Comparison of ENCODE assay signal across 8 mouse cellular contexts in genomic region chr5:142629663-142630025, GRCm38 (mm10). TPM values are rescaled to one million over a fixed set of nuclear protein-coding genes. Genes with fewer than 3 reads are reported as not detected.
DNase-seq lines count a peak whose midpoint lies in the region; ATAC-seq and TF ChIP-seq lines count a peak whose summit lies in the region.

No protein-coding gene starts in this region.

- H3K36me3 ChIP-seq in CH12.LX (replicated peaks in 1 of 2; ENCODE audit: control insufficient read depth in 1 of 2, insufficient read depth in 1 of 2, low read length in 1 of 2) = peaks cover 17 to 32% of the 10 kb centered on the region in 2 experiments
- peaks cover 27% of the 10 kb centered on the region for H3K36me3 ChIP-seq in forebrain, embryonic 13.5 days (ENCODE audit: poor library complexity, severe bottlenecking)
- peaks cover 26% of the 10 kb centered on the region for H3K36me3 ChIP-seq in liver, embryonic 14.5 days (replicated peaks; ENCODE audit: control insufficient read depth, insufficient read depth, low read depth)

- no peak for TF ChIP-seq CTCF in CH12.LX (conservative IDR thresholded peaks at IDR 0.05 in 1 of 2, IDR thresholded peaks at IDR 0.05 in 1 of 2; ENCODE audit: low read depth in 2 of 2, low read length in 2 of 2)
- no peak for TF ChIP-seq CTCF in liver, embryonic 14.5 days (IDR thresholded peaks at IDR 0.05; ENCODE audit: low read depth)

- H3K9me3 ChIP-seq in CH12.LX (replicated peaks; ENCODE audit: low read length) = no peaks in the 10 kb centered on the region
- no peaks in the 10 kb centered on the region for H3K9me3 ChIP-seq in forebrain, embryonic 13.5 days (replicated peaks)
- H3K9me3 ChIP-seq in liver, embryonic 14.5 days (ENCODE audit: control insufficient read depth, low read length) = no peaks in the 10 kb centered on the region

- WGBS in forebrain, embryonic 13.5 days = under 1% methylated on average over 41 of the region's 41 CpGs
- WGBS in liver, embryonic 14.5 days (ENCODE audit: insufficient replicate concordance) = under 1% methylated on average over 41 of the region's 41 CpGs

- H3K9ac ChIP-seq in CH12.LX (ENCODE audit: insufficient read depth, low read depth) = peak overlapping the region; percentile 82
- peak overlapping the region; percentile 89 for H3K9ac ChIP-seq in forebrain, embryonic 13.5 days
- peak overlapping the region; percentile 97 for H3K9ac ChIP-seq in liver, embryonic 14.5 days (replicated peaks)

- DNase-seq in heart, adult 8-10 months (ENCODE audit: low spot score) = peak; percentile 5
- no peak for DNase-seq in heart, adult 9 months (ENCODE audit: low spot score in 2 of 2)
- DNase-seq in CH12.LX (ENCODE audit: extremely low read depth) = no peak
- DNase-seq in liver, embryonic 14.5 days (ENCODE audit: low read depth in 3 of 3, low spot score in 3 of 3) = no peak
- no peak for DNase-seq in adrenal gland, adult 8-10 months
- DNase-seq in layer of hippocampus, adult 11-12 months (ENCODE audit: low spot score) = no peak
- DNase-seq in frontal cortex, postnatal 10 days (ENCODE audit: low spot score in 2 of 2) = no peak

- H3K79me2 ChIP-seq in CH12.LX (replicated peaks; ENCODE audit: control insufficient read depth, extremely low read depth, insufficient read depth, poor library complexity, severe bottlenecking) = peaks cover 33% of the 10 kb centered on the region

- peak overlapping the region; percentile 68 to 100 (median 93) for H3K4me3 ChIP-seq in CH12.LX (replicated peaks in 1 of 3; ENCODE audit: low read depth in 2 of 3, low read length in 2 of 3, poor library complexity in 1 of 3)
- peak overlapping the region; percentile 83 for H3K4me3 ChIP-seq in forebrain, embryonic 13.5 days
- peak overlapping the region; percentile 92 to 97 for H3K4me3 ChIP-seq in liver, embryonic 14.5 days (ENCODE audit: insufficient read depth in 1 of 2, low read depth in 2 of 2, low read length in 2 of 2)

- no peak for TF ChIP-seq RAD21 in CH12.LX (IDR thresholded peaks at IDR 0.05; ENCODE audit: low read depth, low read length)

- ATAC-seq in forebrain, embryonic 13.5 days = peak; percentile 75
- ATAC-seq in liver, embryonic 14.5 days (ENCODE audit: insufficient read depth) = no peak

- H3K27ac ChIP-seq in CH12.LX (ENCODE audit: insufficient read depth, low read depth) = peak overlapping the region; percentile 48
- H3K27ac ChIP-seq in forebrain, embryonic 13.5 days = peak overlapping the region; percentile 73
- H3K27ac ChIP-seq in liver, embryonic 14.5 days = peak overlapping the region; percentile 82

- no peak for TF ChIP-seq EP300 in CH12.LX (IDR thresholded peaks at IDR 0.05; ENCODE audit: low read length)
- TF ChIP-seq EP300 in liver, embryonic 14.5 days (IDR thresholded peaks at IDR 0.05; ENCODE audit: low read depth) = no peak

- dilution Hi-C loops in CH12.LX (cut with MboI; ENCODE audit: extremely low pct_ligation_motif_present, extremely low pct_unique_long_range_greater_than_20kb, low sequenced_read_pairs) = no loop called here

- no peak overlapping the region for H3K4me2 ChIP-seq in CH12.LX (ENCODE audit: insufficient read depth, low read depth, poor library complexity, severe bottlenecking)
- H3K4me2 ChIP-seq in forebrain, embryonic 13.5 days = peak overlapping the region; percentile 92
- H3K4me2 ChIP-seq in liver, embryonic 14.5 days (ENCODE audit: low read depth) = peak overlapping the region; percentile 79

- TF ChIP-seq POLR2A in CH12.LX (IDR thresholded peaks at IDR 0.05; ENCODE audit: low read depth, low read length) = no peak

- in situ Hi-C loops in CH12.LX (cut with MboI; ENCODE audit: low pct_ligation_motif_present, low pct_unique_long_range_greater_than_20kb, low sequenced_read_pairs) = loop anchor here (10.0 kb wide), 1 partner anchor 145 kb away; no protein-coding TSS in a partner anchor

- H3K27me3 ChIP-seq in CH12.LX (replicated peaks) = peaks cover 11% of the 10 kb centered on the region
- no peaks in the 10 kb centered on the region; the same call in 1 of the 2 replicates for H3K27me3 ChIP-seq in forebrain, embryonic 13.5 days
- H3K27me3 ChIP-seq in liver, embryonic 14.5 days (ENCODE audit: control insufficient read depth, insufficient read depth, low read length) = no peaks in the 10 kb centered on the region

- H3K4me1 ChIP-seq in CH12.LX (ENCODE audit: control insufficient read depth in 1 of 2, insufficient read depth in 2 of 2) = peaks cover 2 to 23% of the 10 kb centered on the region in 2 experiments; a peak in 3 of 4 replicates
- peaks cover 22% of the 10 kb centered on the region for H3K4me1 ChIP-seq in forebrain, embryonic 13.5 days
- H3K4me1 ChIP-seq in liver, embryonic 14.5 days (replicated peaks; ENCODE audit: control insufficient read depth in 2 of 2, insufficient read depth in 2 of 2, low read length in 1 of 2) = peaks cover 14 to 18% of the 10 kb centered on the region in 2 experiments

TF ChIP-seq in CH12.LX, 34 proteins besides CTCF, POLR2A, EP300 and RAD21:
- TF ChIP-seq ZC3H11A (IDR thresholded peaks at IDR 0.05; ENCODE audit: low read depth, low read length) = no peak
- no peak for TF ChIP-seq TCF12 (IDR thresholded peaks at IDR 0.05; ENCODE audit: low read depth, low read length)
- no peak for TF ChIP-seq MAX (IDR thresholded peaks at IDR 0.05; ENCODE audit: low read length)

RNA-seq across cellular contexts. Expression of gene Wipi2, which starts 2.1 kb away (rescaled TPM):
- total RNA-seq in heart, adult 8-10 months (2022) = 10 to 100 TPM; 35.6 to 39.5 (median 36.9) TPM
- total RNA-seq in CH12.LX (2012; rRNA removed) (34.5 and 38.0 TPM in 2 replicates), CH12.LX (2014; rRNA removed) (47.4 and 50.1 TPM in 2 replicates)
- 43.4 and 47.9 TPM in 2 replicates for polyA plus RNA-seq in CH12.LX (2012; ENCODE audit: insufficient read length, low read depth)
- 48.3 and 49.1 TPM in 2 replicates for polyA plus RNA-seq in forebrain, embryonic 13.5 days (2015; fragmentation: Nextera tagmentation; extraction: Ambion mirVana)
- polyA plus RNA-seq in liver, embryonic 14.5 days (2012; rRNA removed) = 16.0 and 20.5 TPM in 2 replicates
- 28.3 and 34.4 TPM in 2 replicates for polyA plus RNA-seq in liver, embryonic 14.5 days (2014; fragmentation: Nextera tagmentation; extraction: Ambion mirVana)
- total RNA-seq in adrenal gland, adult 8-10 months (2022) = 100 to 1,000 TPM in 2 of 4 experiments, 10 to 100 TPM in 2; 92.3 to 120 (median 107) TPM

RNA-seq across cellular contexts. Expression of gene Mmd2, which starts 21.0 kb away (rescaled TPM):
- under 1 TPM in 3 of 4 experiments, not detected in 1; 0.08 to 0.50 (median 0.28) TPM for total RNA-seq in heart, adult 8-10 months (2022)
- total RNA-seq in CH12.LX (2012; rRNA removed) (not detected in 2 replicates), CH12.LX (2014; rRNA removed) (not detected in 2 replicates)
- not detected in 2 replicates for polyA plus RNA-seq in CH12.LX (2012; ENCODE audit: insufficient read length, low read depth)
- 42.7 and 43.1 TPM in 2 replicates for polyA plus RNA-seq in forebrain, embryonic 13.5 days (2015; fragmentation: Nextera tagmentation; extraction: Ambion mirVana)
- 6.0 and 6.7 TPM in 2 replicates for polyA plus RNA-seq in liver, embryonic 14.5 days (2012; rRNA removed)
- 15.5 and 16.9 TPM in 2 replicates for polyA plus RNA-seq in liver, embryonic 14.5 days (2014; fragmentation: Nextera tagmentation; extraction: Ambion mirVana)
- 10 to 100 TPM; 33.7 to 65.5 (median 38.5) TPM for total RNA-seq in adrenal gland, adult 8-10 months (2022)

Comparison
In these comparisons a context has a peak if more than half of its experiments do, and no peak if none do; other contexts are left out.
1. RNA of gene Mmd2, which starts 21.0 kb away (total RNA-seq): 33.7 to 65.5 TPM in adrenal gland, adult 8-10 months; 0.08 to 0.50 TPM in heart, adult 8-10 months and not detected in CH12.LX; every median in the first group is over 10 times any median in the second.
2. Peak in every context shown above with its lines, with median percentiles within 50 percentile points of each other: H3K27ac ChIP-seq, H3K4me3 ChIP-seq and H3K9ac ChIP-seq.